24 mouse cellular contexts compared by ENCODE assay signal in genomic region chr17:31974694-31975093, GRCm38 (mm10).
A peak's percentile ranks its signal among the peaks of the same experiment; 100 is the strongest.
DNase-seq lines count a peak whose midpoint lies in the region; ATAC-seq lines count a peak whose summit lies in the region.
"Had no signal": no experiment of that assay in that cellular context is flagged by ENCODE, and none has a peak within 500 bp of the region (broad histone marks: within the 10 kb centered on the region; RNA-seq: fewer than 3 reads in every experiment).

No protein-coding gene starts in this region.

- peaks cover 2% of the 10 kb centered on the region; the same call in 1 of the 2 replicates for H3K4me1 ChIP-seq in lung, embryonic 15.5 days

- peak; percentile 33 for DNase-seq in heart, adult 11 months
- no peak for DNase-seq in heart, adult 8-10 months (ENCODE audit: low spot score)
- no peak for DNase-seq in lung, postnatal 10 days
- DNase-seq in testis, postnatal 10 days (ENCODE audit: low spot score), result peak; percentile 10
- no peak for DNase-seq in testis, postnatal 14 days (ENCODE audit: low spot score)
- DNase-seq in thymus, postnatal 0 days (ENCODE audit: low spot score), result no peak
- DNase-seq: adrenal gland, adult 2 months; adrenal gland, postnatal 14 days; cerebellum, adult 11 months; cerebellum, adult 2 months; cerebellum, adult 9-11 months; cerebellum, postnatal 25 days; forebrain, postnatal 0 days; gastrocnemius, adult 2 months; gastrocnemius, postnatal 14 days; heart, postnatal 14 days; heart, postnatal 4 days had no signal

- 0 out of 2 replicates have a peak, but pooled peaks have one; percentile 46 for ATAC-seq in lung, embryonic 15.5 days (ENCODE audit: borderline replicate concordance, extremely low read depth, low FRiP score, low TSS enrichment)
- ATAC-seq: forebrain, embryonic 14.5 days; hindbrain, postnatal 0 days had no signal

- no peak overlapping the region for H3K9ac ChIP-seq in lung, embryonic 15.5 days
- H3K9ac ChIP-seq: embryonic facial prominence, embryonic 12.5 days; embryonic facial prominence, embryonic 15.5 days; forebrain, postnatal 0 days; hindbrain, embryonic 14.5 days had no signal

- 43% methylated on average over 5 of the region's 5 CpGs for WGBS in lung, embryonic 15.5 days

- H3K9me3 ChIP-seq in lung, embryonic 15.5 days, result no peaks in the 10 kb centered on the region
- H3K9me3 ChIP-seq: embryonic facial prominence, embryonic 12.5 days; embryonic facial prominence, embryonic 15.5 days; heart, embryonic 13.5 days had no signal

- H3K4me3 ChIP-seq in lung, embryonic 15.5 days, result no peak overlapping the region
- H3K4me3 ChIP-seq: embryonic facial prominence, embryonic 12.5 days; embryonic facial prominence, embryonic 15.5 days; gastrocnemius, adult 2 months; heart, embryonic 13.5 days had no signal

- no peaks in the 10 kb centered on the region for H3K27me3 ChIP-seq in lung, embryonic 15.5 days
- H3K27me3 ChIP-seq: embryonic facial prominence, embryonic 12.5 days; embryonic facial prominence, embryonic 15.5 days; heart, embryonic 13.5 days had no signal

- H3K36me3 ChIP-seq in lung, embryonic 15.5 days, result no peaks in the 10 kb centered on the region
- H3K36me3 ChIP-seq: embryonic facial prominence, embryonic 12.5 days; embryonic facial prominence, embryonic 15.5 days; heart, embryonic 13.5 days had no signal

- no peak overlapping the region for H3K27ac ChIP-seq in lung, embryonic 15.5 days
- H3K27ac ChIP-seq: embryonic facial prominence, embryonic 12.5 days; gastrocnemius, adult 2 months; heart, embryonic 13.5 days; hindbrain, embryonic 14.5 days; hindbrain, postnatal 0 days had no signal

- H3K4me2 ChIP-seq in lung, embryonic 15.5 days, result no peak overlapping the region
- H3K4me2 ChIP-seq: embryonic facial prominence, embryonic 12.5 days; embryonic facial prominence, embryonic 15.5 days; heart, embryonic 13.5 days; hindbrain, embryonic 14.5 days had no signal

Comparison
In these comparisons a context has a peak if more than half of its experiments do, and no peak if none do; other contexts are left out.
1. DNase-seq: peak in heart, adult 11 months (single experiment) and testis, postnatal 10 days (single experiment); none in heart, adult 8-10 months (single experiment), lung, postnatal 10 days (single experiment), testis, postnatal 14 days (single experiment) and thymus, postnatal 0 days (single experiment).